Mouse (Mus musculus): ENCODE measurements at regions not wholly inside any gene's neighbourhood (a gene's known extent, or its start where the extent isn't known, plus 50 kb on each side); places are given as distances from the start of the nearest gene placed in this dataset.

- no peak for TF ChIP-seq POLR2A (IDR thresholded peaks at IDR 0.05; ENCODE audit: borderline replicate concordance, extremely low read depth, low read depth, low read length)
- no peak for TF ChIP-seq CTCF (IDR thresholded peaks at IDR 0.05; ENCODE audit: insufficient read depth, low read length)
Observed at GRCm38 (mm10) chr16:5709831-5710230, 175.3 kb upstream of the Rbfox1 start.
